Mouse (Mus musculus): Measurements from ENCODE around the gene Nkx2-2. TPM values are rescaled to one million over a fixed set of nuclear protein-coding genes. Genes with fewer than 3 reads are reported as not detected.

Gene Nkx2-2
- total RNA-seq (2021): not detected
- long read RNA-seq, experiment 1: 0 reads
- long read RNA-seq, experiment 2: 0 reads

DNA sequence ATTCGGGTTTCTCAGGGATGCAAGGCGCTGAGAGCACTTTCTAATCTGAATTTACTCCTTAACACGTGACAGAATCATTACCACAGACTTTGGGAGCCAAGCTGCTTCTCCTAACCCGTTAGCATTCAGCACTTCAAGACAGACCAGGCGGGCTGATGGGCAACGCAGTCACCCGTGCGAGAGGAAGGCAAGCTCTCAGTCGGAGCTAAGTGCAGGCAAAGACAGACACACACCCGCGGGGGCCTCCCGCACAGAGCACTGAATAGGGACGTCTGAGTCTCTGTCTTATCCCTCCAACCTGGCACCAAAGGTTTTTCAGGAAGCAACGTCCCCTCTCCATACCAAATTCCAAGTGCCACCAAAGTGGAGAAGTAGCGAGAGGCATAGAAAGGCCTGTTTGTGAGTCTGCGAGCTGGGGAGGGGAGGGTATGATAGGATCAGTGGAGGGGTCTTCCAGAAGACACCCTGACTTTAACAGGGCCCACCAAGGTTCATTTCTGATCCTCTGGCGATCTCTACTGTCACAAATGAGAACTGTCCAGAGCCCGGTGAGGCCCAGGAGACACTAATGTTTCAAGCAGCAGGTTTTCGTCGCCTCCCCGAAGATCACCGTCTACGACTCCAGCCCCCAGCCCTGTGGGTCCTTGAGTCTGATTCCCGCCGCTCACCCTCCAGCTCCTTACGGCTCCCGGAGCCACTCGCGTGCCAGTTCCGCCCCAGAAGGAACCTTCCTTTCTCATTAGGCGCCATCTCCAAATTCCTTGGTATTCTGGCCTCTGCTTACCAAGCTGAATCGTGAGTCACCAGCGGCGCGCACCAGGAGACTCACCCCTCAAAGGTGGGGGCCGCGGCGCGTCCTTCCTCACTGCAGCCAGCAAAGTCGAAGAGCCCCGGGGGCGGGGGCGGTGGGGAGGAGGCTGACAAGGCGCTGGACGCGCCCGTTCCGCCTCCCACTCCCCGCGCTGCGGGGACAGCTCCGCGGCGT lies at the start of gene Nkx2-2:
Gene Nkx2-2, minus strand, starts transcription at position 973 of the 985 bp plus-strand sequence.
- DNase-seq: no peak

DNA sequence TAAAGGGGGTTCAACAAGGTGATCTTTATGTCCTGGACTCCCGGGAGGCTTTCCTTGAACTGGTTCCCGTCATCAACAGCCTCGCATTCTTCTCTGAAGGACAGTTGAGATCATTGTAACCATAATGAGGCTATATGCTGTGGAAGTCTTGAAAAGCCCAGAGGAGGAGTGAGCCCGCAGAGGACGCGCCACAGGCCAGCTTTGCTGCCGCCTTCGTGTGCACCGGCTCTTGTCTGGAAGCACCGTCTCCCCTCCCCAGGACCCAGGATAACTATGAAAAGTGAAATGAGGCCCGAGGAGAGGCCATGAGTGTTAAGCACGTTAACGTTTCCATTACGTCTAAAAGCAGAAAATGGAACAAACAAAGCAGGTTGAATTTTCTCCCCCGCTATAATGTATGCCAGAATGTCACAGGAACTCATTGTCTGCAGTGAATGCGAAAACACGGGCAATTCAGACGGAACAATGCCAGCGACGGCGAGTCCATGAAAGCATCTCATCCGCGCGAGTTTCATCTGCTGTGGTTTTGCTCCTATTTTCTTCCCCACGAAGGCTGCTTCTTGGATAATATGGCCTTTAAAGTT lies 41.8 kb upstream of the Nkx2-2 start:
- no peak for DNase-seq

DNA sequence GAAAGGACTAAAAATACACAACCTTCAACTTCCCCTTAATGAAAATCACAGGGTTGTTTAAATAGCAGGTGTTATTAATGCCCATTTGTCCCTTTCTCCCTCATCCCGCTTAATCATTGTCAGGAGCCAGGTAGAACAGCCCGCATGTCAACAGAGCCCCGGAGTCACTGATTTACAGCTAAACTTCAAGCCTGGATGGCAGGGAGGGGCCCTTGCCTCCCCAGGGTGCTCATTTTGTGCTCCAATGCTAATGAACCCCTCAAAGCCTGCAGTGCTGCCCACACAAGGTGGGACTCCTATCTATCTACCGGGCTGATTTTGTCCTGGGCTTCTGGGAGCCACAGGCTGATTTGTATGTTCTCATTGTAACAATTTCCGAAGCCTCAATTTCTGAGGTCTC lies 37.1 kb upstream of the Nkx2-2 start:
- DNase-seq: no peak

DNA sequence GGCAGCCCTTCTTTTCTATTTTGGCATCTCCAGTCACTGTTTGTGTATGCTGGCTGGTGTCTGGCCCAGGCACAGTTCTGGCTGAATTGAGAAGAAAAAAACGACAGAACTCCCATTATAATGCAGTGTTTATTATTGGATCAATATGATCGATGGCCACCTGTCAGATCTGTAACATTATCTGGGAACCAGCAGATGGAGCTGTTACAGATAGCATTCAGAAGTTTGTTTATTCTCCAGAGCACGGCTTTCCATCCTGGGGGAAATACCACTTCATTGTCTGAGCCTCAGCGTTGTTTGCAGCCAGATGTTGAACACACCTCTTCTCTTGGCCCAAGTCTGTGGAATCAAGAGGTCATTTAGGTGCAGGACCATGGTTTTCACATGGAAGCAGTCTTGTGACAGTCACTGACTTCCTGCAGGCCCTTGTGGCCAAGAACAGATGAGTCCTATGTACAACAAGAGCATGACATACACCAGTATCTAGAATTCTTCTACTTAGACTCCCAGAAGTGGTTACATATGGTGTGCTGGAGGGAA lies 11.1 kb upstream of the Nkx2-2 start:
- DNase-seq: no peak

DNA sequence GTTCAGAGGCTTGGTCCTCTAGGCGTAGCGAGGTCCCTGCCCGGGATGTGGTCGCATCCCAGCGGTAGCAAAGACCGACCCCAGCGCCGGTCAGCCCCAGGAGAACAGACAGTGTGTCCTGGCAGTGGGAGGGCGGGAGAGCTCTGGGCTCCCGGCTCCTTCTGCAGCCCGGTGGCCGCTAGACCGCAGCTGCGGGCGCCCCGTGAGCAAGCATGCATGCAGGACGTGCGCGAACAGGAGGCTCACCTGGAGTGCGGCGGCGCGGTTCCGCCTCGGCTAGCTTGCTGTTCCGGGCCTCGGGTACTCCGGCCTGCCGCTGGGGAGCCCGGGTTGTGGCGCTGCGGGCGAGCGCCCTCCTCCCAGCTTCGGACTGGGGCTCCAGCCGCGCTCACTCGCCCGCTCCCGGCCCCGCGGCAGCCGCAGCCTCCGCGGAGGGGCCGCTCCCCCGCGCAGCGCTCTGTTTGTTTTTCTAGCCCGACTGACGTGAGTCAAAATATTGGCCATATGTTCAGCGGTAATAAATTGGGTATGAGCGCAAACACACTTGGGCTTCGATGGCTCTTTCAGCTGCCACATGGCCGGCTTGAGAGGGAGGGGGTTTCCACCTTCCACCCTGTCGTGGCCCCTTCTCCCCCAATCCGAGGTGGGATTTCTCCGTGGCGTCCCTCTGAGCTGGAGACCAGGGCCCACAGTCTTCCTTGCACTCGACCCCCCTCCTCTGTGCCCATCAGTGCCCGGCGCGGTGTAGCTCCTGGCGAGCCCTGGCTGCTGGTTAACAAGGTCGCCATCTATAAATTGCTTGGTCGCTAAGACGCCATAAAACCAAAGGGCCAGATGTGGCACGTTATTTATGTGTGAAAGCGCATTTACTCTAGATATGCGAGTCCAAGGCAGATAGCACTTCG lies 920 bp upstream of the Nkx2-2 start:
- no peak for DNase-seq

DNA sequence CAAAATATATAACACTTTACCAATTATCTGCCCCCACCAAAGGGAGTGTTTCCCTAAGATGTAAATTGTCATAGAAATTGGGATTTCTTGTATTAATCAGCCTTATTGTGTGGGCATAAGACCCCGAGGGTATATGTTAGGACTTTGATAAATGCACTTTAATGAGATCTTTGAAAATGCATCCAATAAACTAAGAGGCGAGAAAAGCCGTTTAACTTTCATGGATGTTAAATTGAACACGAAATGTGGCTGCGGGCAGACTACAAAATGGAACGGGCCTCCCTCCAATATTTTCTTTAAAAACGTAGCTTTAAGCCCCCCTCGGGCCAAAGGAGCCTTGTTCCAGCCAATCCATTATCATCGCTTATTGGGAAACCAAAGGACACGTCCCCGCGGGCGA lies 1.3 kb downstream of the Nkx2-2 start:
- no peak for DNase-seq

DNA sequence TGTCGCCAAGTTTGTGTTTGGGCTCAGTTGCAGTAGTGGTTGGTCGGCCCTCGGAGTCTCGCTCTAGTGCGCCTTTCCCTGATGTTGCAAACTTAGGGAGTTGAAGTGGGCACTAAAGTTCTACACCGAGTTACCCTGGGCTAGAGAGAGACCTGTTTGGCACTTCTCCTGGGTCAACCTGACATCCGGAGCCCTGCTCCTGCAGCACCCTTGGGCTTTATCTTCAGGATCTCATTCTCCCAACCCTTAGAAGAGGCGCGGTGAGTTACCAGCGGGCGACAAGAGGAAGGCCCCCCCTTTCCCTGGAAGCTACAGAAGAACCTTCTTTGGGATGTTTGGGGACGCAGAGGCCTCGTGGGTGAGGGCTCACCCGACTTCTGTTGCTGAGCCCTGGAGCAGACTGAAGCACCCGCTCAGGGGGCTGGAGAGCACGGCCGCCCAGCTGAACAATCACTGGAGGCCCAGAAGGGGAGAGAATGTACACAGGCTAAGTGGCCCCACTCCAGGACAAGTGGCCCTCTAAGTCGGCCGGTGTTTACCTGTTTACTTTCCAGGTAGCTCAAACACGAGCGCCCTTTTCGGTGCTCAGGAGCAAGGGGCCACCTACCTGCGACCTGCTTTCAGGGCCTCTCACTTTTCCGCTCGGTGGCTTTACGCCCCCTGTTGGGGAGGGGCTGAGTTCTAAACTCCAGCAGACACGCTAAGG lies 3.6 kb downstream of the Nkx2-2 start:
- DNase-seq: no peak

DNA sequence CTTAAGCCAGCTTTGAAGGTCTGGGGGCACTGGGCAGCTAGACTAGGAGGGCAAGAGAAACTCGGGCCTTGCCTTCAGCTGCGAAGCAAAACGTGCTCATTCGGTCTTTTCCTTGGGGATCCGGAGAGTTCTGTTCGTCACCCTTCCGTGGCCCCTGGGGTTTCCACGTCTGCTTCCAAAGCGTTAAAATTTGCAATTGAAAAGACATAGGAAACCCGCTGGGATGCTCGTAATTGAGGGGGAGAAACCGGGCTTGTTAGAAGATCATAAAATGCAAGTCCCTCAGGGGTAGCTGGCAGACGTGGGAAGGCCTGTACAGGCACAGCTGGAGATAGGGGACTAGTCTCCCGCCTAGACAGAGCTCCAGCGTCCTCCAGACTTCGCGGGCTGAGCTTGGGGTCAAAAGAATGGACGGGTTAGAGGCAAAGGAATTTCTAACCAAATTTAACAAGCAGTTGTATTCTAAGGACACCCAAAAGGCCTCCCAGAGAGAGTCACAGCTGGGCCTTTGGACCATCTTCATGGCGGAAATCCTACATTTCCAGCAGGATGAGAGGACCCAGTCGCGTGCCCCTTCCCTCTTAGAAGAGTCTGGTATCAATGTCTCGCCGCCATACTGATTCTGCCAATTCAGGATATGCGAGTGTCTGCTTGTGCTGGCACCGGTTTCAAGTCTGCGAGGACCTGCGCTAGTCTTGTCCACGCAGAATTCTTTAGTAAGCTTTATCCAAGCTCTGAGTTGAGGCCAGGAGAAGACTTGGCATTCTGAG lies 4.3 kb downstream of the Nkx2-2 start:
- no peak for DNase-seq

DNA sequence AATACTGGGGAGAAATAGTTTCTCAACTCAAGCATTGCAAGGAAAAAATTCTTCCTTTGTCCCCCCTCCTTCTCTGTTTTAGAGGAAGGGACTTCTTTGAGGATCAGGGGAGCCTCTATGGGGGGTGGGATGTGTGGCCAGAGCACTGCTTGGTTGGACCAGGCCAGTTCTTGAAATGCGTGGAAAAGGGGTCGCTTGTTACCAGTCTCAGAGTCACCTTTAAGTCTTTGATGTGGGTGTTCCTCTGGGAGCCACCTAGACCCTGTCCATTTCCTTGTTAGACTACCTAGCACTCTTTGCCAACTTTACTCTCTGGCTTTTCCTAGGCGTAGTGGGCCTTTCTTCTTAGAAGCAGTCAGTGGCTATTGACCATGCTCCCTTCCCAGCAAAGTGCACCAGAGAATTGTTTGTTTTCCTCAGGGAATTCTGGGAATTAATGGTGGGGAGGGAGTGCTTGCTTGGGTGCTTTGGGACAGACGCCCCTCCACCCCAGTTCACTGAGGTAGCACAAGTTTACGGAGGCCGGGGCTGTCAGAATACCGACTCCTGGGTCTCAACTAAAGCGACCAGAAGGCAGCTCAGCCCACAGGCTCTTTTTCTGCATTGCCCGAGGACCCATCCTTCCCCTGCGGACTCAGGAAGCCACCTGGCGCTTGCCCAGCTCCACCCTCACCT lies 5.0 kb downstream of the Nkx2-2 start:
- DNase-seq: no peak

DNA sequence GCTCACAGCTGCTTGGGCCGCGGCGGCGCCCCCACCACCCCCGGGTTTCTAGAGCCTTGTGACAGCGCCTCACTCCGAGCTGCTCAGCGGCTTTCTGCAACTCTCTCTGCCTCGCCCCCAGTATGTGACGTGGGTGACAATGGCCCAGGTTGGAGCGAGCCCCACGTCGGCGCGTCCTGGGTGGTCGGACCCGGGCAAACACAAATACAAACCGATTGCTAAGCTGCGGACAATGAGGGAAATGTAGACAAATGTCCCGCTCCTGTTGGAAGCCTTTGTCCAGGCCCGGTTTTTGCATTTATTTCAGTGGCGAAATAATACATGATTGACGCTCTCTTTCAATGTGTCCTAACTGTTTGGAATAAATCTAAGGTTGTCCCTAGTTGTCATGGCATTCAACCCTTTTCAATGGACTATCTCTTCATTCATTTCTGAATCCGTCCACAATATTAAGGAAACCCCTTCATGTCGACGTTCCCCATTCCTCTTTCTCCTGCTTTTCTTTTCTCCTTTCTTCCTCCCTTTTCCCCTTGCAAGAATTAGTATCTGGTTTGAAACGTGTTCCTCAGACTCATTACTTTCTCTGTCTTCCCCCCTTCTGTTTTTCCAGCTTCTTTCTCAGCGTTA lies 5.9 kb downstream of the Nkx2-2 start:
- no peak for DNase-seq

DNA sequence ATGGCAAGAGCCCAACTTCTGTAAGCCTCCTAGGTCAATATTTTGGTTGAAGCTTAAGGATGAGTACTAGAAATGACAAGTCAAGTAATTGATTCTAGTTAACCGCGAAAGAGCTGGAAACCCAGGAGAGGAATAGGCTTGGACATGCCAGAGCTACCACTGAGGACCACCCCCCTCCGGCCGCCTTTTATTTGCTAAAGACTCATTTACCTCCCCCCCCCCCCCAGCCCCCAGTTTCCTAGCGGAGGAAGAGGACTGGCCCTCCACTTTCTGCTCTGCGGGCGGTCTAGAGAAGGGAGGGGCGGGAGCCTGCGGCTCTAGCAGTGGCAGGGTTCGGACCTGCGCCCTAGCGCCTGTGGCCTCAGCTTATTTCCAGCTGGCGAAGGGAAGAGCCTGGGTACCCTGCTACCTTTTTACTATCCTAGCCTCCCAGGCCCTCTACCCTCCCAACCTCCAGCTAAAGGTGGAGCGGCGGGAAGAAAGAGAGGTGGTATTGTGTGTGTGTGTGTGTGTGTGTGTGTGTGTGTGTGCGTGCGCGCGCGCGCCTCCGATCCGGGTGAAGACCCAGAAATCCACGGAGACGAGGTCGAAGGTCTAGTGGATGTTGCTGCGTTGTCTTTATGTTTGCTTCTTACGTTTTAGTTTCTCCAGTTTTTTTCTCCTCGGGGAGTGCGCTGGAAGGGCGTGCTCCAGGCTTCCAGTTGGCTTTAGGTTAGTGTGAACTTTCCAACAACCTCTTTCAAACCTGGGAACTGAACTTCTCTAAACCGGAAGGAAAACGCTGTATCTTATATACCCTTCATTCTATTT lies 6.8 kb downstream of the Nkx2-2 start:
- no peak for DNase-seq

DNA sequence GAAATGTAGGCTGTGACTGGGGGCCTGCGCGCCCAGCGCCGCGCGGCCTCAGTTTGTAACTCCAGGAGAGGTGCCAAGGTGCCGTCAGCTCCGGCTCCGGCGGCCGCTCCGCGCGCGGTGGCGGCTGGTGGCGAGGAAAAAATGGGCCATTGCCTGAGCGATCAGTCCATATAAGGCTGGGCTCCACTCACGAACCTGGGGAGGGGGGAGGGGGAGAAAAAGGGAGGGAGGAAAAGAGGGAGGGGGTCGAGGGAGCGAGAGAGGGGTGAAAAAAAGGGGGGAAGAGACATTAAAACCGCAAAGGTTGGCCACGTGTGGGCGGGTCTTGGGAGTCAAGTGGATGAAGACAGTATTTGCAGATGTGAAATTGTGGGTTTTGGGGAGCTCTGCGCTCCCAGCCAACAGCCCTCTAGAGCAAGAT lies 7.8 kb downstream of the Nkx2-2 start:
- no peak for DNase-seq

DNA sequence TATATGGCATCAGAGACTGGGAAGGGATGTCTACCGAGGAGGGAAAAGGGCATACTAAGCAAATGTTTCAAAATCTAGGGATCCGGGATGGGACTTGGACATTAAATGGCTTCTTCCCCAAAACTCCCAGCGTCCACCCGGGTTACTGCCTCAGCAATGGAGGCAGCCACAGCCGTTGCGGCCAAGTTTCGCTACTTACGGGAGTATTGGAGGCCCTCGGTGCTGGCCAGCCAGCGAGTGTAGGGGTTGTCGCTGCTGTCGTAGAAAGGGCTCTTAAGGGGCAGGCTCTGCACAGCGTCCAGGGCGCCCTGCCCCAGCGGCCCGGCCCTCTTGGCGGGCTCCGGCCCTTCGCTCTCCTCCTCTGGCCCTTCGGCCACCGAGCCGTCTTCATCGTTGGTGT lies 8.5 kb downstream of the Nkx2-2 start:
- no peak for DNase-seq

DNA sequence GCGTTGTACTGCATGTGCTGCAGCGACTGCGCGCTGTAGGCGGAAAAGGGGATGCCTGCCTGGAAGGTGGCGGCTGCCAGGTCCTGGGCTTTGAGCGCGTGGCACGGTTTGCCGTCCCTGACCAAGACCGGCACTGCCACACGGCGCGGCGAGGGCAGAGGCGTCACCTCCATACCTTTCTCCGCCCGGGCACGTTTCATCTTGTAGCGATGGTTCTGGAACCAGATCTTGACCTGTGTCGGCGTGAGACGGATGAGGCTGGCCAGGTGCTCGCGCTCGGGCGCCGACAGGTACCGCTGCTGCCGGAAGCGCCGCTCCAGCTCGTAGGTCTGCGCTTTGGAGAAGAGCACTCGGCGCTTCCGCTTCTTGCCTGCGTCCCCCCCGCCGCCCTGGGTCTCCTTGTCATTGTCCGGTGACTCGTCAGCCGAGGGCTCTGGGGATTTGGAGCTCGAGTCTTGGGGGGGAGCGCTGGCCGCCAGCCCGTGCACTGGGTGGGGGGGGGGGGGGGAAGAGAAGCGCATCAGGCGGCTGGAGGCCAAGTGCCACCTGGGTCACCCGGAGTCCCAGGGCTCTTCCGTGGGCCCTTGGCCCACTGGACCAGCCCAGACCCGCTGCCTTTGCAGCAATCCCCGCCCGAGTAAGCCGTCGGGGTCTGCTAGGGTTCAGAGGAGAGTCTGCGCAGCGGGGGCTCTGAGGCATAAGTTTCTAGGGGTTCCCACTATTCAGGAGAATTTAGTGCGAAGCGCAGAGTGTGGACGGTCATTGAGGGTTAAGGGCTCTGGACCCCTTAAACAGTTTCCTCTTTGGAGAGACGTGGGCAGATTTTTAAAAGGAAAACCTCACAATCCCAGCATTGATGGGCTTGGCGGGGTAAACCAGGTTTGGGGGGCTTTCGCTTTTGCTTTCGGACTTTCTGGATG lies 9.7 kb downstream of the Nkx2-2 start:
- DNase-seq: no peak

DNA sequence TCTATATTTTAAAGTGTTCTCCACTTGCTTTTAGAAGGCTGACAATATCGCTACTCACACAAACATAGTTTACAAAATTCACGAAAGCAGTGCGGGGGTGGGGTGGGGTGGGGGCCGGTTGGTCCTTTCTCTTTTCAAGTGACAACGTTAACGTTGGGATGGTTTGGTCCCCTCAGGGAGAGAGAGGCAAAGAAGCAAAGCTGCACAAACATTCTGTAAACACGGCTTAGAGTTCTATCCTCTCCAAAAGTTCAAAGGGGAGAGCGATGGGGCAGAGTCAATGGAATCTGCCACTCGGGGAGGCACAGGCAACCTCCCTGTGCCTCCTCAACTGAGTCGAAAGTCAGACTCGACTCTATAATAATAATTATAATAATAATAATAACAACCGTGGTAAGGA lies 10.5 kb downstream of the Nkx2-2 start:
- no peak for DNase-seq

DNA sequence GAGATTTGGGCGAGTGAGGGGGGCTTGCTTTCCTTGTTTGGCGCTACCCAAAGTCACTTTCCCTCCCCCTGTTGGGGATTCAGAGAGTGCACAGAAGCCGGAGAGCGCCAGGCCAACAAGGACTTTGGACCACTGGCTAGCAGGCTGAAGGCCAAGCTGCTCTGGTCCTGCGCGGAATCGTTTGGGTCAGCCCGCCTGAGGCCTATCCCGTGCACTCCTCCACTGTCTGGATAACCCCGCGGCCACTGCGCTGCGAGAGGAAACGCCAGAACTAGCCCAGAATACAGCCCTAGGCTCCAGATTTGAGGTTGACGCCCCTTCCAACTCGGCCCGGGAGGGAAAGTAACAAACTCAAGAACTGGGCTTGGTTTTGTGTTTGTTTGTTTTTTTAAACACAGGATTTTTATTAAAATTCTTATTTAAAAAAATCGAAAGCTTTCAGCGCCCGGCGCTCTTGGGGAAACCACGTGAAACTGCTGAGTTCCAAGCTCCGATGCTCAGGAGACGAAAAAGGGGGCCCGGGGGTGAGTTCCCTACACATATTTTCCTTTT lies 11.3 kb downstream of the Nkx2-2 start:
- no peak for DNase-seq
